Mouse (Mus musculus): ENCODE data around the gene Itm2c.

- TF ChIP-seq CTCF (IDR thresholded peaks at IDR 0.05; ENCODE audit: control insufficient read depth, insufficient read depth, insufficient replicate concordance, low read depth, low read length), result no peak
- no peak for TF ChIP-seq POLR2A (IDR thresholded peaks at IDR 0.05; ENCODE audit: control insufficient read depth, low read depth, low read length)
Measured at GRCm38 (mm10) chr1:85882003-85882402, 12.1 kb upstream of the Itm2c start.

Measured in testis, adult 2 months (tissue).